Mouse (Mus musculus) small intestine, adult 2 months (tissue): ENCODE measurements around the gene Golga2. TPM values are rescaled to one million over a fixed set of nuclear protein-coding genes. Genes with fewer than 3 reads are reported as not detected.

Source experiments
- H3K27ac ChIP-seq: fragments of 200-500 bp; 2 replicates; pipeline ENCODE4 v1.5.1; 2012; ENCODE audit warnings: low read depth, low read length, control low read depth, inconsistent platforms; ENCODE audit not compliant: insufficient read depth
- H3K27me3 ChIP-seq: fragments of 200-500 bp; 2 replicates; pipeline ENCODE4 v1.6.1; 2012; ENCODE audit warnings: mild to moderate bottlenecking, moderate library complexity, low read length, inconsistent platforms; ENCODE audit not compliant: control insufficient read depth, insufficient read depth
- H3K36me3 ChIP-seq: fragments of 200-500 bp; 2 replicates; pipeline ENCODE4 v1.6.1; 2012; ENCODE audit warnings: mild to moderate bottlenecking, low read length, control low read depth, inconsistent platforms; ENCODE audit not compliant: control insufficient read depth, insufficient read depth
- H3K4me1 ChIP-seq: fragments of 200-500 bp; 2 replicates; pipeline ENCODE4 v1.6.1; 2012; ENCODE audit warnings: low read length, inconsistent platforms, mixed read lengths; ENCODE audit not compliant: control insufficient read depth, insufficient read depth, insufficient read length
- H3K4me3 ChIP-seq: fragments of 200-500 bp; 2 replicates; pipeline ENCODE4 v1.5.1; 2012; ENCODE audit warnings: low read depth, mild to moderate bottlenecking, control low read depth, inconsistent platforms, low read length, moderate library complexity
- CTCF ChIP-seq: fragments of 200-500 bp; IDR thresholded peaks from 2 replicates; pipeline ENCODE4 v1.5.1; 2012; ENCODE audit warnings: low read depth, mild to moderate bottlenecking, control low read depth, inconsistent platforms, low read length, moderate library complexity, mixed read lengths; ENCODE audit not compliant: insufficient replicate concordance, insufficient read length; ENCODE audit errors: extremely low read depth
- POLR2A ChIP-seq: fragments of 200-500 bp; IDR thresholded peaks from 2 replicates; pipeline ENCODE4 v1.6.1; 2012; ENCODE audit warnings: low read depth, mild to moderate bottlenecking, control low read depth, inconsistent platforms, low read length, moderate library complexity
- WGBS: fragments of 180-500 bp; shearing (Covaris S2); methylation state at CpG from one replicate; pipeline ENCODE4 v1.1.7; 2018; 5-methylcytosine and 5-hydroxymethylcytosine counted together
- polyA plus RNA-seq: library from polyadenylated mRNA; depleted of rRNA; stranded (reverse); fragments of >200 nt; gene quantifications from 2 replicates; pipeline ENCODE4 v1.2.3, GENCODE M21; 2012

Golga2 gene
- polyA plus RNA-seq, 1 experiment: 37.4 TPM

DNA sequence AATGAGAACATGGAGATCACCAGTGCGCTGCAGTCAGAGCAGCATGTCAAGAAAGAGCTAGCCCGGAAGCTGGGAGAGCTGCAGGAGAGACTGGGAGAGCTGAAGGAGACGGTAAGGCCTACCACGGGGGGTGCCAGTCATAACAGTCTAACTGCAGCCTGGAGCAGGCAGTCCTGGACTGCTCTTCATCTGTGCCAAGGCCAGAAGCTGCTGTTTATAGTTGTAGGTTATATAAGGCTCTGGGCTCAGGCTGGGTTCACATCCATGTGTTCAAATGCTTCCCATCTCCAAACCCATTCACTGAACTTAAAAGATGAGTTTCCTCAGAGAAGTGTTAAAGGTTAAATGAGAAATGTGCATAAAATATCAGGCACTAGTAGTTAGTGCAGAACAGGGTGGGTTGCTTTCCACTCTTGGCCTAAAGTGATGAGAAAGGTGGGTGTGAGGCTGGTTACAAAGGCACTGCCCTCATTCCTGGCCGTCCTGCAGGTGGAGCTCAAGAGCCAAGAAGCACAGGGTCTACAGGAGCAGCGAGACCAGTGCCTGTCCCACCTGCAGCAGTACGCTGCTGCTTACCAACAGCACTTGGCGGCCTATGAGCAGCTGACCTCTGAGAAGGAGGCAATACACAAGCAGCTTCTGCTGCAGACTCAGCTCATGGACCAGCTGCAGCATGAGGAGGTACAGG lies 17.1 kb downstream of the Golga2 start:
- H3K27ac ChIP-seq: no peak overlapping the region
- TF ChIP-seq CTCF (peak; percentile 66; the same call in 1 of the 2 replicates), POLR2A (no peak)
- no peak overlapping the region for H3K4me3 ChIP-seq
- 62% methylated on average over 8 of the region's 8 CpGs for WGBS
- H3K36me3 ChIP-seq: peaks cover 70% of the 10 kb centered on the region
- no peaks in the 10 kb centered on the region for H3K4me1 ChIP-seq
- H3K27me3 ChIP-seq: no peaks in the 10 kb centered on the region

DNA sequence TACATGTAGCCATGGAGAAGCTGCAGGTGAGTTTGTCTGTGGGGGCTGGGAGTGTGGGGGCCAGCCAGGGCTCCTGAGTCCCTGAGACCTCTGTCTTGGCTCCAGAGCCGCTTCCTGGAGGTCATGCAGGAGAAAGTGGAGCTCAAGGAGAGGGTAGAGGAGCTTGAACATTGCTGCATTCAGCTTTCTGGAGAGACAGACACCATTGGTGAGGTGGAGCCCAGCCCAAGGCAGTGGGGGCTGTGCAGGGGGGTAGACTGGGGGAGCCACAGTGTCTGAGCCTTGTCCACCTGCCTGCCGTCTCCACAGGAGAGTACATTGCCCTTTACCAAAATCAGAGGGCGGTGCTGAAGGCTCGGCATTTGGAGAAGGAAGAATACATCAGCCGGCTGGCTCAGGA lies 18.5 kb downstream of the Golga2 start:
- H3K4me3 ChIP-seq: no peak overlapping the region
- no peak for TF ChIP-seq POLR2A
- no peak for TF ChIP-seq CTCF
- H3K36me3 ChIP-seq: peaks cover 64% of the 10 kb centered on the region
- no peak overlapping the region for H3K27ac ChIP-seq
- H3K4me1 ChIP-seq: no peaks in the 10 kb centered on the region
- H3K27me3 ChIP-seq: no peaks in the 10 kb centered on the region
- 90% methylated on average over 5 of the region's 5 CpGs for WGBS

DNA sequence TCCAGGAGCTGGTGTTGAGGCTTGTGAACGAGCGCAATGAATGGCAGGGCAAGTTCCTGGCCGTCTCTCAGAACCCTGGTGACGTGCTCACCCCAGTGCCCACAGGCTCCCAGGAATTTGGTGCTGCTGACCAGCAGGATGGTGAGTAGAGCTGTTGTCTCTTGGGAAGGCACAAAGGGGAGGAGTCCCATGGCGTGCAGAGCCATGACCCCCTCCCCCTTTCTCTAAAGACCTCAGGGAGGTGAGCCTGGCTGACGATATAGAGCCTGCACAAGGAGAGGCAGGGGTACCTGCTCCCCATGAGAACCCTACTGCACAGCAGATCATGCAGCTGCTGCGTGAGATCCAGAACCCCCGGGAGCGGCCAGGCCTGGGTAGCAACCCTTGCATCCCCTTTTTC lies 19.0 kb downstream of the Golga2 start:
- 90% methylated on average over 9 of the region's 9 CpGs for WGBS
- H3K36me3 ChIP-seq: peaks cover 61% of the 10 kb centered on the region
- H3K4me3 ChIP-seq: no peak overlapping the region
- no peak overlapping the region for H3K27ac ChIP-seq
- no peaks in the 10 kb centered on the region for H3K4me1 ChIP-seq
- TF ChIP-seq POLR2A (no peak), CTCF (no peak)
- H3K27me3 ChIP-seq: no peaks in the 10 kb centered on the region

DNA sequence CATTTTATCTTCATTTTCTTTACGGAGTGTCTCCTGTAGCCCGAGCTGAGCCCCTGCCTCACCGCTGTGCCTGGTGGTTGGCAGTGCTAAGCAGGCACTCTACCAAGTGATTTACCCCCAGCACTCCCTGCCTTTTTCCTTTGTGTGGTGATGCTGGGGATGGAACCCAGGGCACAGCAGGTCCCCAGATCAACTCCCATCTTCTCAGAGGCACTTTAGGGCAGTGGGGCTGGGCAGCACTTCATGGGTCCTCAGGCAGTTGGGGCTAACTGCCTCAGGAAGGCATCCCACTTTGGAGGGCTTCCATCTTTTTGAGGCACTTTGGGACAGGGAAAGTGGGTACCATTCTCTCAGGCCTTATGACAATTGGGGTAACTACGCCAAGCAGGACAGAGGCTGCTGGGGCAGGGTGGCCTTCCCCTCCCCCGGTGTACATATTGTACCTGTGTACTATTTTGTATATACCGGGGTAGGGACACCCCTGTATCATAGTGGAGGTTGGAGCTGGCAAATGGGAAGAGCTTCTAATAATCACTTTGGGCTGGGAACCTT lies 20.1 kb downstream of the Golga2 start:
- H3K36me3 ChIP-seq: peaks cover 57% of the 10 kb centered on the region
- WGBS: 86% methylated on average over 6 of the region's 6 CpGs
- H3K4me1 ChIP-seq: peaks cover 2% of the 10 kb centered on the region; the same call in 1 of the 2 replicates

DNA sequence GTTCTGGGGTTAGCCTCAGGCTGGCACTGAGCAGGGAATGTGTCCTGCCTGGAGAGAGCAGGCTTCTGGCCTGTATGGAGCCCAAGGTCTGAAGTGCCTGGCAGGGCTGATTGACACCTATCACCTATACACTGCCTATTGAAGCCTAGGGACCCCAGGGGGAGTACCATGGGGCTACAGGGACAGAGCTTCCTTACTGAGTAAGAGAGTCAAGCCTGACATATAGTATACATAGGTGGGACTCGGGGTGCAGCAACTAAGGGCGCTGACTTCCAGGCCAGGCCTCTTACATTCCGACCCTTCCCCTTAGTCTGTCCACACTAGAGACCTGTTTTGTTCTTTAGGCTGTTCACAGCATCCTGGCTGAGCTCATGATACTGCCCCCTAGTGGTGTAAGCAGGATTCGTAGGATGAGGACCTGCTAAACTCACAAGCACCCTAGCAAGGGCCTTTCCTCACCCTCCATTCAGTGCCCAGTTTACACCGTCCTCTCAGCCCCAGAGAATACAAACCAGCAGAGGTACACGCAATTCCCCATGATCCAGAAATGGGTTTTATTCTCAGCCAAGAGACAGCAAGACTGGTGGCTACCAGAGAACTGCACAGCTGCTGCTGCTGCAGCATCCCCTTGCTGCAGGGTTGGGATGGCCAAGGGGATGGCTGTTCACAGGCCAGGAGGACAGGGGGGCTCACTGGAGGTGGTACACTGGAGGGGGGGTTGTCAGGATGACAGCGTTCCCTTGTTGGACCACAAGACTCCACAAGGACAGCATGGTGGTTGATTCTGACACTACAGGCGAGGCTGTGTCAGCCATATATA lies 21.0 kb downstream of the Golga2 start:
- Histone ChIP-seq H3K4me1 (peaks cover 2% of the 10 kb centered on the region; the same call in 1 of the 2 replicates), H3K27me3 (no peaks in the 10 kb centered on the region), H3K27ac (no peak overlapping the region), H3K4me3 (no peak overlapping the region), H3K36me3 (peaks cover 50% of the 10 kb centered on the region)
- peak; percentile 87; the same call in 1 of the 2 replicates for TF ChIP-seq CTCF
- TF ChIP-seq POLR2A: no peak
- 61% methylated on average over 8 of the region's 8 CpGs for WGBS

More for the DNA sequence above, 20.1 kb downstream of the Golga2 start:
- H3K27me3 ChIP-seq: no peaks in the 10 kb centered on the region
- H3K4me3 ChIP-seq: no peak overlapping the region
- TF ChIP-seq POLR2A: no peak
- TF ChIP-seq CTCF: no peak
- no peak overlapping the region for H3K27ac ChIP-seq

DNA sequence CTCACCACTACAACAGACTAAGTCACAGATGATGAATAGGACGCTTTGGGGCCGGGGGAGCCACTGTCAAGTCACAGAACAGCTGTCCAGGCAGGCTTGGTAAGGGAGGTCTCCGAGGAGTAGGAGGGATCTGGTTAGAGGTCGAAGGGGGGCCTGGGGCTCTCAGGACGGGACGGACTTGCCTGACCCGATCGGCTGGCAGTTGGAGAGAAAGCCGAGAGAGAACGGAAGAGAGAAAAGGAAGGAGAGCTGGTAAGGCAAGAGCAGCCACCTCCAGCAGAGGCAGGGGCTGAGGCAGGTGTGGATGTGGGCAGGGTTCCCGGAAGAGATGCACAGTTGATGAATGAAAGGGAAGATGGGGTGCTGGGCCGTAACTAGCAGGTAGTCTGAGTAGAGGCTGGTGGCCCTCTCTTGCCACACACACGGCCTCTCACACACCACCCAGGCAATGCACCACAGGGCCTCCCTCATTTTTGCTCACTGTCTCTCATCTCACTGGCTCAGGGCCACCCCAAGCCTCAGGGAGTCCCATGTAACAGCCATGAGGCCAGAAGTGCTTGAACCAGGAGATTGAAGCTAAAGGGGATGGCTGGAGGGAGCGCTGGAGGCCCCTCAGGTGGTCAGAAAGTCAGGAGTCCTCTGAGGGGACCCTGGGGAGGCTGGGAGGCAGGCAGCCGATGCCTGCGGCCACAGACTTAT lies 21.8 kb downstream of the Golga2 start:
- TF ChIP-seq POLR2A (no peak), CTCF (no peak)
- Histone ChIP-seq H3K4me1 (peaks cover 2% of the 10 kb centered on the region; the same call in 1 of the 2 replicates), H3K27me3 (no peaks in the 10 kb centered on the region), H3K27ac (no peak overlapping the region), H3K4me3 (no peak overlapping the region), H3K36me3 (peaks cover 41% of the 10 kb centered on the region)
- 91% methylated on average over 16 of the region's 16 CpGs for WGBS
